Mouse (Mus musculus) intestine, postnatal 0 days (tissue): ENCODE results near the gene Parm1. TPM values are rescaled to one million over a fixed set of nuclear protein-coding genes. Genes with fewer than 3 reads are reported as not detected.
A peak's percentile ranks its signal among the peaks of the same experiment; 100 is the strongest.

Experiments used
- ATAC-seq: fragments of 200-750 bp; cut with Nextera tagmentation; 2 replicates; pipeline ENCODE4 v1.8.0; 2017; ENCODE audit warnings: mild to moderate bottlenecking, moderate TSS enrichment, moderate library complexity
- H3K27ac ChIP-seq: fragments of 300-500 bp; sonication (generic); 2 replicates; pipeline ENCODE4 v1.5.1; 2014; ENCODE audit warnings: mild to moderate bottlenecking, low read depth, low read length, moderate library complexity
- H3K27me3 ChIP-seq: fragments of 300-500 bp; sonication (generic); replicated peaks from 2 replicates; pipeline ENCODE4 v1.6.1; 2014; ENCODE audit warnings: low read length, mixed read lengths; ENCODE audit not compliant: control insufficient read depth, insufficient read depth
- H3K36me3 ChIP-seq: fragments of 300-500 bp; sonication (generic); 2 replicates; pipeline ENCODE4 v1.6.1; 2014; ENCODE audit warnings: mild to moderate bottlenecking, moderate library complexity; ENCODE audit not compliant: control insufficient read depth, insufficient read depth
- H3K4me1 ChIP-seq: fragments of 300-500 bp; sonication (generic); replicated peaks from 2 replicates; pipeline ENCODE4 v1.6.1; 2014; ENCODE audit warnings: antibody characterized with exemption, low read length, mixed read lengths; ENCODE audit not compliant: control insufficient read depth, insufficient read depth
- H3K4me2 ChIP-seq: fragments of 300-500 bp; sonication (generic); replicated peaks from 2 replicates; pipeline ENCODE4 v1.6.1; 2014; ENCODE audit warnings: low read depth, mild to moderate bottlenecking, moderate library complexity
- H3K4me3 ChIP-seq: fragments of 300-500 bp; sonication (generic); 2 replicates; pipeline ENCODE4 v1.5.1; 2014; ENCODE audit warnings: low read depth, low read length
- H3K9ac ChIP-seq: fragments of 300-500 bp; sonication (generic); 2 replicates; pipeline ENCODE4 v1.6.1; 2014; ENCODE audit warnings: mild to moderate bottlenecking, low read depth, low read length
- H3K9me3 ChIP-seq: fragments of 300-500 bp; sonication (generic); 2 replicates; pipeline ENCODE4 v1.6.1; 2016; ENCODE audit warnings: mixed run types; ENCODE audit not compliant: control insufficient read depth
- CTCF ChIP-seq: sonication (generic); IDR thresholded peaks from 2 replicates; pipeline ENCODE4 v1.5.1; 2016; ENCODE audit warnings: low read depth, mild to moderate bottlenecking, control low read depth, antibody characterized with exemption, moderate library complexity
- WGBS: fragments of 180-500 bp; shearing (Covaris S2); extraction: QIAGEN DNeasy Blood & Tissue Kit; methylation state at CpG from one replicate; pipeline ENCODE4 v1.1.7; 2014; 5-methylcytosine and 5-hydroxymethylcytosine counted together
- polyA plus RNA-seq: library from polyadenylated mRNA; unstranded; fragments of >200 nt; fragmentation: Nextera tagmentation; extraction: Ambion mirVana; gene quantifications from 2 replicates; pipeline ENCODE4 v1.2.1, GENCODE M21; 2015

Parm1 gene
- polyA plus RNA-seq, result 11.0 and 11.7 TPM in 2 replicates

GRCm38 (mm10) chr5:91517480-91518301 lies at the start of gene Parm1:
Gene Parm1 (plus strand): TSS chr5:91517615.
- Histone ChIP-seq H3K4me2 (peak within 1 kb of the TSS; percentile 91), H3K27ac (peak within 1 kb of the TSS; percentile 28; the same call in 1 of the 2 replicates)
- 1% methylated on average over 48 of the region's 48 CpGs for WGBS

GRCm38 (mm10) chr5:91475241-91475640 lies 42.2 kb upstream of the Parm1 start:
- Histone ChIP-seq H3K4me2 (no peak overlapping the region), H3K4me3 (no peak overlapping the region), H3K27ac (no peak overlapping the region), H3K9ac (no peak overlapping the region), H3K9me3 (no peaks in the 10 kb centered on the region), H3K36me3 (no peaks in the 10 kb centered on the region), H3K4me1 (no peaks in the 10 kb centered on the region), H3K27me3 (no peaks in the 10 kb centered on the region)
- TF ChIP-seq CTCF, result no peak
- ATAC-seq, result no peak
- 91% methylated on average over 7 of the region's 7 CpGs for WGBS

More at GRCm38 (mm10) chr5:91517480-91518301, at the start of gene Parm1:
- Histone ChIP-seq H3K4me3 (peak within 1 kb of the TSS; percentile 55), H3K4me1 (no peaks in the 10 kb centered on the region), H3K9ac (peak within 1 kb of the TSS; percentile 27), H3K9me3 (no peaks in the 10 kb centered on the region), H3K36me3 (no peaks in the 10 kb centered on the region), H3K27me3 (no peaks in the 10 kb centered on the region)
- peak; percentile 98 for ATAC-seq
- TF ChIP-seq CTCF, result peak; percentile 95

GRCm38 (mm10) chr5:91476863-91477262 lies 40.6 kb upstream of the Parm1 start:
- no peak for ATAC-seq

GRCm38 (mm10) chr5:91478673-91479072 lies 38.7 kb upstream of the Parm1 start:
- no peaks in the 10 kb centered on the region for H3K36me3 ChIP-seq
- no peak for ATAC-seq
- no peak overlapping the region for H3K27ac ChIP-seq
- no peak for TF ChIP-seq CTCF
- H3K4me2 ChIP-seq, result no peak overlapping the region
- no peaks in the 10 kb centered on the region for H3K27me3 ChIP-seq
- WGBS, result 87% methylated on average over 4 of the region's 4 CpGs
- no peak overlapping the region for H3K9ac ChIP-seq
- H3K9me3 ChIP-seq, result no peaks in the 10 kb centered on the region
- no peak overlapping the region for H3K4me3 ChIP-seq
- H3K4me1 ChIP-seq, result no peaks in the 10 kb centered on the region

More at GRCm38 (mm10) chr5:91476863-91477262, 40.6 kb upstream of the Parm1 start:
- Histone ChIP-seq H3K4me3 (no peak overlapping the region), H3K9me3 (no peaks in the 10 kb centered on the region), H3K36me3 (no peaks in the 10 kb centered on the region), H3K27me3 (no peaks in the 10 kb centered on the region), H3K27ac (no peak overlapping the region), H3K4me1 (no peaks in the 10 kb centered on the region), H3K4me2 (no peak overlapping the region), H3K9ac (no peak overlapping the region)
- no peak for TF ChIP-seq CTCF
- 86% methylated on average over 7 of the region's 7 CpGs for WGBS

GRCm38 (mm10) chr5:91480129-91480528 lies 37.3 kb upstream of the Parm1 start:
- no peak overlapping the region for H3K4me2 ChIP-seq
- 83% methylated on average over 1 of the region's 1 CpGs for WGBS
- TF ChIP-seq CTCF, result no peak
- H3K36me3 ChIP-seq, result no peaks in the 10 kb centered on the region
- no peak overlapping the region for H3K9ac ChIP-seq
- ATAC-seq, result no peak
- no peak overlapping the region for H3K4me3 ChIP-seq
- no peaks in the 10 kb centered on the region for H3K9me3 ChIP-seq
- no peaks in the 10 kb centered on the region for H3K4me1 ChIP-seq
- H3K27ac ChIP-seq, result no peak overlapping the region
- H3K27me3 ChIP-seq, result no peaks in the 10 kb centered on the region

GRCm38 (mm10) chr5:91484324-91484723 lies 33.1 kb upstream of the Parm1 start:
- no peak overlapping the region for H3K4me3 ChIP-seq
- H3K27me3 ChIP-seq, result no peaks in the 10 kb centered on the region
- H3K27ac ChIP-seq, result no peak overlapping the region
- no peak for TF ChIP-seq CTCF
- no peaks in the 10 kb centered on the region for H3K4me1 ChIP-seq
- no peak overlapping the region for H3K9ac ChIP-seq
- no peak for ATAC-seq
- H3K36me3 ChIP-seq, result no peaks in the 10 kb centered on the region
- H3K4me2 ChIP-seq, result no peak overlapping the region
- WGBS, result 86% methylated on average over 1 of the region's 1 CpGs
- no peaks in the 10 kb centered on the region for H3K9me3 ChIP-seq
